Mouse (Mus musculus) E14TG2a.4 (cell line): ENCODE results near the gene Lag3.

ENCODE experiments used
- H3K27me3 ChIP-seq: 2 replicates; pipeline ENCODE4 v1.6.1; 2014; ENCODE audit warnings: low read length, control low read depth; ENCODE audit not compliant: insufficient read depth
- H3K36me3 ChIP-seq: 2 replicates; pipeline ENCODE4 v1.6.1; 2014; ENCODE audit warnings: low read length, control low read depth; ENCODE audit not compliant: insufficient read depth
- H3K4me1 ChIP-seq: replicated peaks from 2 replicates; pipeline ENCODE4 v1.6.1; 2014; ENCODE audit warnings: low read depth, low read length, control low read depth
- H3K4me3 ChIP-seq: replicated peaks from 2 replicates; pipeline ENCODE4 v1.5.1; 2014; ENCODE audit warnings: mild to moderate bottlenecking, low read length
- H3K9me3 ChIP-seq: 2 replicates; pipeline ENCODE4 v1.6.1; 2014; ENCODE audit warnings: low read length, control low read depth
- CTCF ChIP-seq: conservative IDR thresholded peaks from 2 replicates; pipeline ENCODE4 v1.5.1; 2014; ENCODE audit warnings: low read length
- NANOG ChIP-seq: IDR thresholded peaks from 2 replicates; pipeline ENCODE4 v1.6.1; 2014; ENCODE audit warnings: borderline replicate concordance, low read length, mixed read lengths
- POU5F1 ChIP-seq: IDR thresholded peaks from 2 replicates; pipeline ENCODE4 v1.6.1; 2014; ENCODE audit warnings: low read length, borderline replicate concordance

The Lag3 gene

GRCm38 (mm10) chr6:124917518-124918330 is 6.2 kb upstream of the Lag3 start:
- Histone ChIP-seq H3K4me3 (peak overlapping the region; percentile 88), H3K27me3 (no peaks in the 10 kb centered on the region), H3K9me3 (no peaks in the 10 kb centered on the region), H3K4me1 (peaks cover 79% of the 10 kb centered on the region), H3K36me3 (peaks cover 32% of the 10 kb centered on the region)
- TF ChIP-seq NANOG (no peak), POU5F1 (no peak), CTCF (no peak)

DNA sequence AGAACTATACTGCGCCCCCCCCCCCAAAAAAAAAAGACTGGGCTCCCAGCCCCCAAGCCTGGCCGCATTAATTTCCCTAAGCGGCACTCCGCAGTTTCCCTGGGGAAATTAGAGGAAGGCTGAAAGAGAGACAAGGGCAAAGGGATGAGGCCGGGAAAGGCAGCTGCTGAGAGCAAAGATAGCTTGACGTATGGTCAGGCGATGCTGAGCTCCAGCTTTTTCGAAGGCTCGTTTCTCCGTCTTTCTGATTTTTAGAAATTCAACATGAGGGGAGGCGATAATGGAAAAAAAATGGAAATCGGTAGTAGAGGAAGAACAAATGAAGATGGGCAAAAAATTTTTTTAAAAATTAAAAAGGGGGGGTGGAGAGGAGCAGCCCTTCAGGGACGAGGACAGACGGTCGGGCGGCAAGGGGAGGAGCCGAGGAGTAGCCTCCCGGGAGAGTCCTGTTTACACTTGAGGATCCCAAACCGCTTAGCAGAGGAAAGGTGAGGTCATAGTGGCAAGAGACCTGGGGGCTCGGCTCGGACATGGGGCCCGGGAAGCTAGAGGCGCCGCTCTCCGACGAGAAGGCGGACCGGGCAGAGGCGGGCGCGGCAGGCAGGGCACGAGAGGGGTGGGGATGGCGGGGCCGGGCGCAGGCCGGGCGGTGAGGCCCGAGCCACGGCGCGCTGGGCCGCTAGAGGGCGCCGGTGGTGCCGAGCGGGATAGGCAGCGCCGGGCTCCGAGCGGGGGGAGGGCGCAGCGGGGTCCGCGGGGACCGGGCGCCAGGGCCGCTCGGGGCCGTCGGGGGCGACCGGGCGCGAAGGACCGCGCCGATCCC is 5.4 kb upstream of the Lag3 start:
- Histone ChIP-seq H3K4me3 (peak overlapping the region; percentile 88), H3K9me3 (no peaks in the 10 kb centered on the region), H3K4me1 (peaks cover 83% of the 10 kb centered on the region), H3K36me3 (peaks cover 36% of the 10 kb centered on the region), H3K27me3 (no peaks in the 10 kb centered on the region)
- TF ChIP-seq NANOG (no peak), POU5F1 (no peak), CTCF (no peak)

DNA sequence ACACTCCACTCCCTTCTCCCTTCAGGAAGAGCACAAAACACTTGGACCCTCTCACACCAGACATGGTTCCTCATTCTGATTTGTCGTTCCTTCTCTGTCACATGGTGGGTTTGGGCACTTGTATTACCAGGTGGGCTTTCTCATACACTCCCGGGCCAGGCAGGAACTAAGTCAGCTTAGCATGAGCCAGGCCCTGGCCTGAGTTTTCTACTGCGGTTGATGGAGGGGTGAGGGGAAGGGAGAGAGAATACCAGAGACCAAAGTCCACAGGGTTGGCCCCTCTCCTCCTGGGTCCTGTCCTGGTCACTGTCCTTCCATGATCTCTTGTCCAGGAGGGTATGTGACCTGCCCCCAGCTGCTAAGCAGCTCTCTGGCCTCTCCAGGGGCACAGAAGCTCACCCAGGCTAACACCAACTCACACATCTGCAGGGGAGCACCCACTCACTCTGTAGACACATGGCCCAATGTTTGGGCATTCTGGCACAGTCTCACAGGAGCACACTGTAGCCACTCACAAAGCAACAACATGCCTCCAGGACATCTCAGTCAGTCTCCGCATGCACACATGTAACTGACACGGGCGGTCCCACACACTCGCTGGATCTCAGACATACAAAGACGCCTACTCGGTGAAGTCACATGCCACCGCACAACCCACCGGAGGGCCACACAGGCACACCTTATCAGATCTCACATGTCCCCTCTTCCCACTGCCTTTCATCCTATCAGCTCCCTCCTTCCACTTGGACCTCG is 4.6 kb upstream of the Lag3 start:
- Histone ChIP-seq H3K9me3 (no peaks in the 10 kb centered on the region), H3K4me3 (peak overlapping the region; percentile 88), H3K27me3 (no peaks in the 10 kb centered on the region), H3K4me1 (peaks cover 83% of the 10 kb centered on the region), H3K36me3 (peaks cover 36% of the 10 kb centered on the region)
- TF ChIP-seq NANOG: no peak

DNA sequence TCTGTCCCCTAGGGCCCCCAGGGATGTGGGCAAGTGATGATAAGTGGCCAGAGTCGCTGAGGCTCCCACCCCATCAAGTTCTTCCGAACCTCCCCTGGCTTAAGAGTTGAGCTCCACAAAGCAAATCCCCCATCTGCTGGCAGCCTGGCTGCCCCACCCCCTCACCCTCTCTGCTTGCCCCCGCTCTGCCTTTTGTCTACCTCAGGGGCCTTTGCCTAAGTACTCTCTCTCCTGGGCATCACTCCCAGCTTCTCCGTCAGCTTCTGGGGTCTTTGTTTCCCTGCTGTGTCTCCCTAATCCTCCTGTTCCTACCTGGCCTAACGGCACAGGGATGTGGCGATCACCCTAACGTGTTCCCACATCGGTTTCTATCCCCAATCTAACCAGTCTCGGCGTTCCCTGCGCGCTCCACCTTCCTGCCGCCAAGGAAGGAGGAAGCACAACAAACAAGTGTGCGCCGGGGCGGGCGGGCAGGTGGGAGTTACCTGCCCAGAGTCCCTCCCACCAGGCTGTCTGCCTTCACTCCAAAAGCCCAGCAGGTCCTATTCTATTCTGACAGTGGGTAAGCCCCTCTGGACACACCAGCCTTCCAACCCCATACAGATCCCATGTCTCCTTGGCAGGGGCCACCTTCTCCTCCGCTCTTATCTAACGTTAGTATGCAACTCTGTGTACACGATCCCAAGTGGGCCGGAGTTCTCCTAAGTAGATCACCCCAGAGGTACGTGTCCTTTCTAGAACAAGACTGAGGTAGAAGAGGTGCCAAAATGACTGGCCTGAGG is 3.8 kb upstream of the Lag3 start:
- Histone ChIP-seq H3K9me3 (no peaks in the 10 kb centered on the region), H3K27me3 (peaks cover 6% of the 10 kb centered on the region), H3K36me3 (peaks cover 36% of the 10 kb centered on the region), H3K4me1 (peaks cover 83% of the 10 kb centered on the region), H3K4me3 (peak overlapping the region; percentile 88)
- TF ChIP-seq CTCF: no peak
- TF ChIP-seq NANOG: no peak
- TF ChIP-seq POU5F1: no peak

DNA sequence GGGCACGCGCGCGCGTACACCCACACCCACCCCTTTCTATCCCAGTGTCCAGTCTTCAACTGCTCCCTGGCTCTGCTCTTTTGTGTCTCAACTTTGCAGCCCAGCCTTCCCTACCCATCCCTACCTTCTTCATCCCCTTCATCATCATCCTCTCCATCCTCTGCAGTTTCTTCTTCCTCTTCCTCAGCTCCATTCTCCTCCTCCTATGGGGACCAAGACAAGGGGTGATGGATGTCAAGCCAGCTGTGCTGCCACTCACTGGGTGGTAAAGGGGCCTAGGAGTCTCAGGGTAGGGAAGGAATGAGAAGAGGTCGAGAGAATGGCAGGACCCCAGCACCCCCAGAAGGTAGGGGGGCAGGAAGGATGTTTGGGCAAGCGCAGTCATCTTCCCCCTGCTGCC is 3.0 kb upstream of the Lag3 start:
- Histone ChIP-seq H3K9me3 (no peaks in the 10 kb centered on the region), H3K27me3 (peaks cover 11% of the 10 kb centered on the region), H3K4me1 (peaks cover 87% of the 10 kb centered on the region), H3K4me3 (peak overlapping the region; percentile 88), H3K36me3 (peaks cover 36% of the 10 kb centered on the region)
- TF ChIP-seq POU5F1 (no peak), CTCF (no peak), NANOG (no peak)

DNA sequence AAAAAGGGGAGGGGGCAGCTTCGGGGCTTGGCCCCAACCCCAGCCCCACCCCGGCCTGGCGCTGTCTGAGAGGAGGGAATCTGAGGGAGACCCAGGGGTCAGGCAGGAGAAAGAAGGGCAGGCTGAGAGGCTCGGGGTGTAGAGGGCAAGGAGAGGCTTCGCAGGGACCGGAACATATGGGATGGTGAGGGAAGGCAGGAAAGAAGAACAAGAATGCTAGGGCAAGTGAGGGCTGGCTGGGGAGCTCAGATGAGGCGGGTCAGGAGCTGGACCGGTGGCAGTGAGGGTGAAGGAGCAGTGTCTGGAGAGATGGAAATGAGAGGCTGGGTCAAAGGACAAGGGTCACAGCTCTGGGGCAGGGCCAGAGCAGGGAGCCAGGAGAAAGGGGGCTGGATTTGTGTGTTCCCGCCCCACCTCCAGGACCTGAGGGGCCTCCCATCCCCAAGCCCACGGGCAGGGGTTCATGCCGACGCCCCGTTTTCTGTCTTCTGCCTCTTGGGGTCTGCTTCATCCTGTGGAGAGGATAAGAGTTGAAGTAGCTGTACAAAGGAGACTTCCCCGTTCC is 2.3 kb upstream of the Lag3 start:
- Histone ChIP-seq H3K4me1 (peaks cover 88% of the 10 kb centered on the region), H3K4me3 (peak overlapping the region; percentile 45), H3K27me3 (peaks cover 11% of the 10 kb centered on the region), H3K9me3 (no peaks in the 10 kb centered on the region), H3K36me3 (peaks cover 36% of the 10 kb centered on the region)
- TF ChIP-seq NANOG (no peak), POU5F1 (no peak), CTCF (no peak)

DNA sequence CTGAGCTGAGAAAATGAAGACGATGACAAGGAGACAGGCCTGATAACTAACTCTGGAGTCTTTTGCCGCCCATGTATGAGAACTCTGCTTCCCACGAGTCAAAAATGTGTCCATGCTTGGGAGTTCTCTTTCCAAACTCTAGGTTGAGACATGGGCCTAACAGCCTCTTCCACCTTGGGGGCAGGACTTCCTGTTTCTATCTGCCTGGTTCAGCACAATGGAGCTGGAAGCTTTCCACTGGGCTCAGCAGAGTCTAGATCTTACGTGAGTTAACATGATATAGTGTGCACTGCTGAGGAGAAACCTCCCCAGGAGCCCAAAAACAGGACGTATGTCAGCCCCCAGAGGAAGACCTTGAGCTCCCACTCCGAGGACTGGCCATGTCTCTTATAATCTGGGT is 1.7 kb upstream of the Lag3 start:
- H3K4me3 ChIP-seq: peak overlapping the region; percentile 45; the same call in 1 of the 2 replicates
- peaks cover 16% of the 10 kb centered on the region for H3K27me3 ChIP-seq
- peaks cover 88% of the 10 kb centered on the region for H3K4me1 ChIP-seq
- TF ChIP-seq CTCF (no peak), POU5F1 (no peak), NANOG (no peak)
- no peaks in the 10 kb centered on the region for H3K9me3 ChIP-seq
- peaks cover 36% of the 10 kb centered on the region for H3K36me3 ChIP-seq
